Mouse (Mus musculus): ENCODE data around the gene Vwa3a.

The Vwa3a gene

GRCm38 (mm10) chr7:120748478-120748877, 9.4 kb downstream of the Vwa3a start:
- DNase-seq = no peak

GRCm38 (mm10) chr7:120751330-120751729, 12.2 kb downstream of the Vwa3a start:
- DNase-seq = no peak

GRCm38 (mm10) chr7:120751906-120752305, 12.8 kb downstream of the Vwa3a start:
- DNase-seq = no peak

- DNase-seq = peak; percentile 75
These were observed 15.6 kb downstream of the Vwa3a start for GRCm38 (mm10) chr7:120754671-120755070.

GRCm38 (mm10) chr7:120767369-120767768, 28.3 kb downstream of the Vwa3a start:
- no peak for DNase-seq

GRCm38 (mm10) chr7:120771389-120771788, 32.3 kb downstream of the Vwa3a start:
- no peak for DNase-seq

GRCm38 (mm10) chr7:120778012-120778411, 38.9 kb downstream of the Vwa3a start:
- no peak for DNase-seq

- DNase-seq = no peak
These were observed 56.4 kb downstream of the Vwa3a start for GRCm38 (mm10) chr7:120795544-120795943.

- no peak for DNase-seq
These were observed 57.3 kb downstream of the Vwa3a start for GRCm38 (mm10) chr7:120796369-120796768.

GRCm38 (mm10) chr7:120803268-120803667, 64.2 kb downstream of the Vwa3a start:
- DNase-seq = no peak

GRCm38 (mm10) chr7:120809705-120810104, 70.6 kb downstream of the Vwa3a start:
- DNase-seq = no peak

GRCm38 (mm10) chr7:120811834-120812415, 72.8 kb downstream of the Vwa3a start, which contains the start of gene Gm5737:
TSS of gene Gm5737 (plus strand) at chr7:120812365.
- no peak for DNase-seq

- no peak for DNase-seq
These were observed 78.4 kb downstream of the Vwa3a start for GRCm38 (mm10) chr7:120817552-120817951.

GRCm38 (mm10) chr7:120819386-120819785, 80.3 kb downstream of the Vwa3a start:
- no peak for DNase-seq

GRCm38 (mm10) chr7:120823248-120823647, 84.1 kb downstream of the Vwa3a start:
- DNase-seq = peak; percentile 62

GRCm38 (mm10) chr7:120825097-120825496, 86.0 kb downstream of the Vwa3a start:
- no peak for DNase-seq

- DNase-seq = peak; percentile 35
These were observed 87.3 kb downstream of the Vwa3a start for GRCm38 (mm10) chr7:120826408-120826807.

GRCm38 (mm10) chr7:120830431-120831381, 91.6 kb downstream of the Vwa3a start:
- peak; percentile 61 for DNase-seq

- no peak for DNase-seq
These were observed 95.3 kb downstream of the Vwa3a start for GRCm38 (mm10) chr7:120834426-120834825.

GRCm38 (mm10) chr7:120834863-120835372, 95.8 kb downstream of the Vwa3a start:
- DNase-seq = peak; percentile 77

GRCm38 (mm10) chr7:120835449-120836359, 96.6 kb downstream of the Vwa3a start:
- DNase-seq = peak; percentile 96

- DNase-seq = no peak
These were observed 97.2 kb downstream of the Vwa3a start for GRCm38 (mm10) chr7:120836361-120836760.

Measured in thymus, postnatal 25 days (tissue).